Mouse (Mus musculus) layer of hippocampus, adult 9-10 months (tissue): ENCODE results near the gene Mxd4.

ENCODE experiments used
- DNase-seq: peaks from one replicate; pipeline ENCODE4 v3.0.0; 2022; ENCODE audit warnings: low spot score

Mxd4 gene

DNA sequence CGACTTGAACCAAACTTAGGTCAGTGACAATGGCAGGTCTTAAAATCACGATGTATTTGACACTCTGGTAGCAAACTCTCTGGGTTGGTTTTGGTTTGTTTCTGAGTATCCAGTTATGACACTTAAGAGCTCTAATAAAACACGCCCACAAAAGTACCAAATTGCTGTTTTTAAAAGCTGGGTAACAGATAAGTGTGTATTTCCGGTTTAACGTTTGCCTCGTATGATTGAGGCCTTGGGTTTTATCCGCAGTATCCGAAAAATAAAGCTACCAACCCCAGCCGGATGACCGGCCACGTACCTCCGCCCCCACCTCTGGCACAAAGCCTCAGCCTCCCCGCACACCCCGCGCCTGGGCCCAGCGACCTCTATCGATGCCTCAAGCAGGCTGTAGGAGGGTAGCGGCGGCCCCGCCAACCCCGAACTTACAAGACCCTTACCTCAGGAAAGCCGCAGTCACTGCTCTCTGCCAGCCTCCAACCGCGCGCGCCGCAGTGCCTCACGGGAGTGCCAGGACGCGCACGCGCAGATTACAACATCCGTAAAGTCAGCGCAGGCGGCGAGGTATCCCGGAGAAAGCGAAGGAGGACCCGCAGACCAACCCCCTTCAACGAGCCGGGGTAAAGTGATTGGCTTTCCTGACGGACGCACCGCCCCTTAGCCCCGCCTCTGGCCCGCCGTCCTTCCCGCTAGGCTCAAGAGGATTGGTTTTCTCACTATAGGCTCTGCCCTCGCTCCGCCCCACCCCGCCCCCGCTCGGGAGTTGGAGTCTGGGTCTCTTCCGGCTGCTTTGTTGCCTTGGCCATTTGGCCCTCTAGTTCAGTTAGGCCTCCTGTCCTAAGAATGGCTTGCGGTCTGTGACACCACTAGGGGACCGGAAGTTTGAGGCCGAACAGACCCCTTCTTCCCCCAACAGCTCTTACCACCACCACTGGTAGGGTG is 18.3 kb downstream of the Mxd4 start, which contains the start of the genes Poln and Haus3:
TSS of gene Poln (minus strand) at position 499 of the 942 bp plus-strand sequence.
TSS of gene Haus3 (minus strand) at position 578 of the 942 bp plus-strand sequence.
- peak; percentile 91 for DNase-seq

GRCm38 (mm10) chr5:34167857-34168256 is 19.7 kb downstream of the Mxd4 start:
- DNase-seq, result no peak

DNA sequence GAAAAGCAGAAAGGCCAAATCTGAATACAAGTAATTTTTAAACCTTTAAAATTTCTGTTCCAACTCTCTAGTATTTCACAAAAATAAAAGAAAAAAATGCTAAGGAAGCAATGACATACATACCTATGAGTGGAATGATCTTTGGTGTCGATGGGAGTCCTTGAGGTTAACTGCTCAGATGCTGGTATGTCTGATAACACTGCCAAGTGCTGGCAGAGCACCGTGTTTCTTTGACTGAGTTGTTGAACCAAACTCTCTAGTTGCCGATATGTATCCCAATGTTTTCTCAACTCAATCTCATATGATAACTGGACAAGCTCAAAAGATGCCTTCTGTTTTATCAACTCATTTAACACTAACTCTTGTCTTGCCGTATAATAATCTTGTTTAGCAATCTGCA is 21.7 kb downstream of the Mxd4 start:
- no peak for DNase-seq

GRCm38 (mm10) chr5:34148476-34148875 is 39.0 kb downstream of the Mxd4 start:
- no peak for DNase-seq

DNA sequence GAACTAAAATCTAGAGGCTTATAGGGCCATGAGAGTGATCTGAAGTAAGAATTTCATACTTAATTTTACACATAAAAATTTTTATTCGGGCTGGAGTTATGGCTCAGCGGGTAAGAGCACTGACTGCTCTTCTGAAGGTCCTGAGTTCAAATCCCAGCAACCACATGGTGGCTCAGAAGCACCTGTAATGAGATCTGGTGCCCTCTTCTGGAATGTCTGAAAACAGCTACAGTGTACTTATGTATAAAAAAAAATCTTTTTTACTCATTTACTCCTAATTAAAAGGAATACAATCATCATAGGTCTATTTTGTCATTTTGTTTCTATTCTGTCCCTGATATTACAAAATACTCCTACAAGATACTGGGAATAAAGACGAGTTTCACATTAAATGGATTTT is 40.0 kb downstream of the Mxd4 start:
- DNase-seq, result no peak

GRCm38 (mm10) chr5:34139751-34140150 is 47.8 kb downstream of the Mxd4 start:
- DNase-seq, result peak; percentile 25

- peak; percentile 7 for DNase-seq
Measured at GRCm38 (mm10) chr5:34132731-34133130, 54.8 kb downstream of the Mxd4 start.

GRCm38 (mm10) chr5:34124131-34124530 is 63.4 kb downstream of the Mxd4 start:
- DNase-seq, result no peak
